Mouse (Mus musculus) spleen, postnatal 4 days (tissue): Measurements from ENCODE around the gene Ddc.

Experiments
- DNase-seq, 2 experiments: peaks; one replicate each; pipeline ENCODE4 v3.0.0; 2022; ENCODE audit warnings: low spot score in 2 of 2

Gene Ddc

GRCm38 (mm10) chr11:11878278-11878980 lies 19.5 kb downstream of the Ddc start:
- no peak for DNase-seq

DNA sequence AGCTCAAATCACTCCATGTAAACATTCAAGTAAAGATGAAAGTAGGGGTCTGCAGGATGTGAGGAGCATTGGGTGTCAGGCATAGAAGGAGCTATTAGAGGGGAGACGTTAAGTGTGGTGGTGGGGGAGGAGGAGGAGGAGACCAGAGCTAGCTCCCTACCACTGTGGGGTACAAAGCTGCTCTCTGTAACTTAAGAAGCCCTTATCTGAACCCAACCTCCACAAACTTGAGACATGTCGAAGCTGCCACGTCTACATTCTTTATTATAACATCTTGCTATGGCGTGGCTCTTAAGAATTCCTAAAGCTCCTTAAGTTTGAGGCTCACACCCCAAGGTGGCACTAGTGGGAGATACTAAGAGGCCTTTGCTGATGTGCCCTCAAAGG lies 20.1 kb downstream of the Ddc start:
- DNase-seq, result no peak

- no peak for DNase-seq
Observed at GRCm38 (mm10) chr11:11876366-11876765, 21.6 kb downstream of the Ddc start.

- DNase-seq, result no peak
Observed at GRCm38 (mm10) chr11:11875230-11875629, 22.7 kb downstream of the Ddc start.

GRCm38 (mm10) chr11:11873023-11873908 lies 24.7 kb downstream of the Ddc start:
- no peak for DNase-seq

DNA sequence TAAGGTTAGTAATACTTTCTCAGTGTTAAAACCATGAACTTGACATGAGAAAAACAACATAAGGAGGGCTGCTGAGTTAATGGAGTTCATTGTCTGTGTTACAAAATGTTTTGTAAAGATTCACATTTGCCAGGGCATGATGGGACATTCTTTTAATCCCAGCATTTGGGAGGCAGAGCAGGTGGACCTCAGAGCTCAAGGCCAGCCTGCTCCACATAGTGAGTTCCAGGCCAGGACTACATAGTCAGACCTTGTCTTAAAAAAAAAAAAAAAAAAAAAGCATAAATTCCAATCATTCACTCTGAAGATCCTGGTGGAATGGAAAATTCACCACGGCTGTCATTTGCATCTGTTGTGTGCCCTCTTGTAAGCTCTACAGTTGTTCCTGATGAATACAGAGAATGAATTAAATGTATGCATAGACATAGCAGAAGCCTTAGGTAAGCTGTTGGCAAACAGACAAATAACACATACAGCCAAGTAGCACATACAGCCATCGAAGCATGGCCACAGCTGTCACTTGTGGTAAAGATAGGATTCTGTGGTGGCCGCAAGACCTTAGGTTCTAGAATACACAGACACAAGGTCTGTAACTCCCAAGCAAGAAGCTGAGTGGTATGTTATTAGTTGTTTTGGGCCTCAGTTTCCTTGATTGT lies 25.7 kb downstream of the Ddc start:
- DNase-seq, result no peak

DNA sequence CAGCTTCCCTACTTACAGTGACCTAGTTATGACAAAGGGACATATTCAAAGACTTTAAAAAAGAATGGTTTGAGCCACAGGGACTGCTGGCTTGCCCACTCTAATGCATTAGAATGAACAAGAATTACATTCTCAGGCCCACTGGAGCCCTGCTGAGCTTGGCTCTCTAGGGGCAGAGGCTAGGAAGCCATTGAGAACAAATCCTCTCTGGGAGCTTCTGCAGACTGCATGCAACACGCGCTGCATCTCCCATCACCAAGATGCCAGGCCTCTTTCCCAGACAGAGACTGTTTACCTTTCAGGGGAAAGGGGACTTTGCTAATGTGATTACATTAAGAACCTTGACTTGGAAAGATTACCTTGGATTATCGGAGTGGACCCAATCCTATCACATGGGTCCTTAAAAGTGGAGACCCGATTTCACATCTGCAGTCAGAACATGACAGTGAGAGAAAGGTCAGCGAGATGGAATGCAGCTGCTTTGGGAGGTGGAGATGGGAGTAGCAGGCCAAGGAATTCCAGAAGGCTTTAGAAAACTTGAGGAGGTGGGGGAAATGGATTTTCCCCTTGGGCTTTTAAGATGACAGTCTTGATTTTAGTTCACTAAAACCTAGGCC lies 26.6 kb downstream of the Ddc start:
- DNase-seq, result no peak

DNA sequence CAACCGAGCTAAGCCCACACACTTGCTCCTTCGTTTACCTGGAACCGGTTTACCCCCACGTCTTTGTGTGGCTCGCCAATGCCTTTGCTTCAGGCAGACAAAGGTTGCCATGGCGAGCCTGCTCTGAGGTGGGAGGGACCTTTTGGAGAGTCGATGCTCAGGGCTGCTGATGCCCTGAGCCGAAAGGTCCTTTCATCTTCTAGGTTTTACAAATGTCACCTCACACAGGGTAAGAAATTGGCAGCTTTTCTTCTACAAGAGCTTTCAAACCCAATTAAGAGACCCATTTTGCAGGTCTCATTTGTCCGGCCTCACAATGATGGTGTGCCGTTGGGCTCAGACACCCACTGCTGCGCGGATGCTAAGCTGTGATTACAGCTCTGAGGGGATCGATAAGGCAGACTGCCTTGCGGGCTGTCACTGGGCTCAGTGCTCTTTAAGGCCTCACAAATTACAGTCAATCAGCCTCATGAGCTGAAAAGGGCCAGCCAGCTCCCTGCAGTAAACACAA lies 29.9 kb downstream of the Ddc start:
- DNase-seq, result no peak

DNA sequence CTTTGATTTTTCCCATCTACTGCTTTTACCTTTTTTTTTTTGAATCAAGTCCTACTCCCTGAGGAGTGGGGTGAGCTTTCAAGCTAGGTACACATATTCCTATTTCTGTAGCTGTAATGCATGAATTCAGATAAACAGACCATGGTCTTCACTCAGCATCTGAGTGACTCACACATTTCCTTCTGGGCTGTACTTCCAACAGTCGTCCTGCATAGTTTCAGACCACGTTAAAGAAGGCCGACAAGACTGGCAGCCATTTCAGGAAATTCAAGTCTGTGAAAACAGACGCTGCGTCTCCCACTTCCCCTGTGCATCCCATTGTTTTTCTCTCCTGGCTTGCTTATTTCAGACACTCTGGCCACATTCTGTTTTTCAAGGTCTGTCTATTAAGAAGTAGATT lies 31.2 kb downstream of the Ddc start:
- DNase-seq, result no peak

DNA sequence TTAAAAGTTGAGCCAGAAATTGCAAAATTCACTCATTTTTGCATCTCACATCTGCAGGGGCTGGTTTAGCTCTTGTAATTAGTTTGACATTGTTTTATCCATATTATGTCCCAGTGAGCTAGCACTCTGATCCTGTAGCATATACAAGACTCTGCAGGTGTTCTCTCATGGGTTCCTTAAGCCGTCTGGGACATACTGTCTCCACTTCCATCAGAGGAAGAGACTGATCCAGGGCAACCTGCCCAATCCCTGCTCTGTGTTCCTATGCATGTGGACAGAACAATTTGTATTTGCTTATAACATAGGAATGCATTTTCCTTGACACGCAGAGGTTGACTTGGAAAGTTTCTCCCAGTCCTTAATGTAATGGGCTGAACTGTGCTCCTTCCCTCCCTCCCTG lies 32.8 kb downstream of the Ddc start:
- DNase-seq, result no peak

DNA sequence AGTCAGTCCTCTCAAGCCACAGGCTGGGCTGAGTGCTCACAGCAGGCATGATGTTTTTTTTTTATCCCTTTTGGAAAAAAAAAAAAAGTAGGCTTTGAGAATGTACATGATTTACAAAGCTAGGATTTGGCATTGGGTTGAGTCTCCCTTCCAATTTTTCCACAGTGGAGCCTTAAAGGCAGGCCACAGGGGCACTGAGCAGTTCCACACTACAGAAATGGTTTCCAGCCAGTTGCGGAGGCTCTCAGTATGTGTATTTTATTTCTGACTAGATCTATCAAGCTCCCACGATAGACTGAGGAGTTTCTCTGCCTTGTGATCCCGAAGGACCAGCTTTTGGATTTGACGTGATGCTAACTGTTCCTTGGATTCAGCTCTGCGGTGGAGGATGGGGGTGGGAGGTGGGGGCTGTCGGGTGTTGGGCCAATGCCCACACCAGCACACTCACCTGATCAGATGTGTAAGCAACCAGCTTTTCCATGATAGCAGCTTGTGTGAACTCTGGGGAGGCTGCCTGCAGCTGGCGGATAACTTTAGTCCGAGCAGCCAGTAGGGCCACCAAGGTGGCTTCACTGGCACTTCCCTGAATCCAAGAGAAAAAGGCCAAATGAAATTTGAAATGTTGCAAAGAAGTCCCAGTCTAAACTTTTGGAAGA lies 33.4 kb downstream of the Ddc start:
- DNase-seq, result no peak

DNA sequence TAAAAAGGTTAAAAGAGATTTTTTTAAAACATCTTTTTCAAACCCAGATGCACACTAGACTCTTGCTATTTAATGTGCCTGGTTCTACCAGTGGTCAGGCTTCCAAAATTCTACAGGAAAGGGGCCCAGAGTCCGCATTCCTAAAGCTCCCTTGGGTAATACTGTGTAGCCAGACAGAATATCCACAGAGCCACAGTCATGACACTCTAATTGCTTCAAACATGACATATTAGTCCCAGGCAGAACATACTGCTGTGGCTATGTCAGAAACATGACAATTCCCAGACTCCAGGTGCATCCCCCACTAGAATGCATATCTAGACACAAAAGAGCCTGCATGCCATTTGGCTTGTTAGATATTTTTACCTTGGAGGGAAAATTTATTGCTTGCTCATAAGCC lies 35.4 kb downstream of the Ddc start:
- no peak for DNase-seq

DNA sequence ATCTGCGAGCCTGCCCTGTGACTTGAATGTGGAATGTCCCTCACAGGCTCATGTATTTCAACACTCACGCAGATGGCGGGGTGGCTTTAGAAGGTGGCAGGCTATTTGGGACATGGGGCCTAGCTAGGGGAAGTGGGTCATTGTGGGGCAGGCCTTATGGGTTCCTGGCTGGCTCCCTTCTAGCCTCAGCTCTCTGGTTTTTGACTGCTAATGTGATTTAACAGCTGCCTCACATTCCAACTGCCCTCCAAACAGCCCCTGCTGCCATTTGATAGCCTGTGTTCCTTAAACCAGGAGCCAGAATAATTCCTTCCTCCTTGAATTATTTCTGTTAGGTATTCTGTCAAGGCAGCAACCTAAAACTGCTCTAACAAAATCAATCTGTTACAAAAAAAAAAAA lies 41.0 kb downstream of the Ddc start:
- DNase-seq, result no peak

DNA sequence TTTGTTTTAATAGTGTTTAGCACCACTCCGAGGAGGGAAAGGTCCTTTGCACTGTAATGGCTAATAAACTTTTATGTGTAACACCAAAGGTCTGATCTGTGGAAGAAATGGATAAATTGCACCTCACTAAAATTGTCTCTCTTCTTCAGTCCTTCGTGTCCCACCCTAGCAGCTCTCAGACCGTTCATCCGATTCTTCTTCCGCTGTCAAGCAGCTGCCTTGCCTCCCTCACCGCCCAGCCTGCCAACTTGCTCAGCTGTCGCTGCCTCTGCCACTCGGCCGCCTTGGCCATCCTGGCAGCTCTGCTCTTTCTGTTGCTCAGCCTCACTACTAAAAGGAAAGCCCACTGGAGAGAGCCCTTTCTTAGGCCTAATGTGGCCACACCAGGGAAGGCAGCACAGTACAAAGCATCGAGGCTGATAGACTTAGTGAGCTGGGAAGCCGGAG lies 42.2 kb downstream of the Ddc start:
- no peak for DNase-seq

GRCm38 (mm10) chr11:11855061-11855672 lies 42.8 kb downstream of the Ddc start:
- no peak for DNase-seq

- DNase-seq, result no peak
Observed at GRCm38 (mm10) chr11:11853731-11854461, 44.0 kb downstream of the Ddc start.

- no peak for DNase-seq
Observed at GRCm38 (mm10) chr11:11851957-11852505, 45.9 kb downstream of the Ddc start.

- DNase-seq, result no peak
Observed at GRCm38 (mm10) chr11:11850476-11851267, 47.3 kb downstream of the Ddc start.
